Mouse (Mus musculus): ENCODE results near the gene Dennd1c. TPM values are rescaled to one million over a fixed set of nuclear protein-coding genes. Genes with fewer than 3 reads are reported as not detected.

Gene Dennd1c
- total and polyA plus RNA-seq, 3 experiments = 3.8 to 20.7 TPM; not detected in 1

- peaks cover 8 to 10% of the 10 kb centered on the region in 2 experiments for H3K36me3 ChIP-seq (ENCODE audit: control insufficient read depth in 1 of 2, insufficient read depth in 2 of 2, low read length in 2 of 2)
- no peak overlapping the region for H3K27ac ChIP-seq (ENCODE audit: control insufficient read depth, low read depth, low read length)
- no peaks in the 10 kb centered on the region for H3K9me3 ChIP-seq (replicated peaks; ENCODE audit: insufficient read depth, low read length)
- H3K4me1 ChIP-seq (ENCODE audit: control insufficient read depth in 1 of 2, insufficient read depth in 2 of 2, low read length in 2 of 2) = peaks cover 0 to 18% of the 10 kb centered on the region in 2 experiments; a peak in 2 of 4 replicates
- H3K9ac ChIP-seq (ENCODE audit: control insufficient read depth, low read depth, low read length, poor library complexity, severe bottlenecking) = peak overlapping the region; percentile 99
- H3K4me3 ChIP-seq (ENCODE audit: control insufficient read depth in 1 of 2, insufficient read depth in 1 of 2, low read depth in 2 of 2, low read length in 2 of 2) = peak overlapping the region; percentile 93 to 97
- no peaks in the 10 kb centered on the region for H3K27me3 ChIP-seq (ENCODE audit: control insufficient read depth in 1 of 2, insufficient read depth in 2 of 2, low read length in 2 of 2)
- peak; percentile 58 for DNase-seq (ENCODE audit: low read depth, low spot score)
- peaks cover 38% of the 10 kb centered on the region for H3K79me2 ChIP-seq (ENCODE audit: control insufficient read depth, insufficient read depth, low read length, poor library complexity)
- TF ChIP-seq E2F4 (IDR thresholded peaks at IDR 0.05; ENCODE audit: borderline replicate concordance, low read depth, low read length) = no peak
- TF ChIP-seq CHD2 (IDR thresholded peaks at IDR 0.05; ENCODE audit: low read length) = no peak
- no peak for TF ChIP-seq MAX (IDR thresholded peaks at IDR 0.05; ENCODE audit: low read length)
- TF ChIP-seq TAL1 (IDR thresholded peaks at IDR 0.05; ENCODE audit: low read length) = no peak
- 0 out of 2 replicates have a peak, but pooled peaks have one; percentile 21 for TF ChIP-seq SIN3A (IDR thresholded peaks at IDR 0.05; ENCODE audit: low read length)
- 0 out of 4 replicates have a peak, but pooled peaks of 1 of the 2 experiments have one; percentile 4 for TF ChIP-seq POLR2A (IDR thresholded peaks at IDR 0.05; ENCODE audit: control insufficient read depth in 1 of 2, insufficient read depth in 1 of 2, low read depth in 1 of 2, low read length in 2 of 2, poor library complexity in 1 of 2)
These were observed 48.6 kb downstream of the Dennd1c start for GRCm38 (mm10) chr17:57029691-57030090.

- no peak overlapping the region for H3K27ac ChIP-seq (ENCODE audit: control insufficient read depth, low read depth, low read length)
- no peaks in the 10 kb centered on the region for H3K9me3 ChIP-seq (replicated peaks; ENCODE audit: insufficient read depth, low read length)
- no peak for DNase-seq (ENCODE audit: low read depth, low spot score)
- H3K36me3 ChIP-seq (ENCODE audit: control insufficient read depth in 1 of 2, insufficient read depth in 2 of 2, low read length in 2 of 2) = peaks cover 7 to 10% of the 10 kb centered on the region in 2 experiments
- no peak overlapping the region for H3K9ac ChIP-seq (ENCODE audit: control insufficient read depth, low read depth, low read length, poor library complexity, severe bottlenecking)
- no peaks in the 10 kb centered on the region for H3K27me3 ChIP-seq (ENCODE audit: control insufficient read depth in 1 of 2, insufficient read depth in 2 of 2, low read length in 2 of 2)
- TF ChIP-seq TAL1 (IDR thresholded peaks at IDR 0.05; ENCODE audit: low read length) (0 out of 2 replicates have a peak, but pooled peaks have one; percentile 5), ELF1 (IDR thresholded peaks at IDR 0.05; ENCODE audit: low read depth, low read length) (no peak)
- H3K79me2 ChIP-seq (ENCODE audit: control insufficient read depth, insufficient read depth, low read length, poor library complexity) = peaks cover 37% of the 10 kb centered on the region
- H3K4me1 ChIP-seq (ENCODE audit: control insufficient read depth in 1 of 2, insufficient read depth in 2 of 2, low read length in 2 of 2) = peaks cover 0 to 13% of the 10 kb centered on the region in 2 experiments; a peak in 2 of 4 replicates
- no peak overlapping the region for H3K4me3 ChIP-seq (ENCODE audit: control insufficient read depth in 1 of 2, insufficient read depth in 1 of 2, low read depth in 2 of 2, low read length in 2 of 2)
These were observed 50.8 kb downstream of the Dennd1c start for GRCm38 (mm10) chr17:57027471-57027870.

GRCm38 (mm10) chr17:57020960-57021359, 57.4 kb downstream of the Dennd1c start:
- TF ChIP-seq MAFK (IDR thresholded peaks at IDR 0.05; ENCODE audit: borderline replicate concordance, low read depth, low read length) (no peak), TCF12 (IDR thresholded peaks at IDR 0.05; ENCODE audit: low read depth, low read length) (peak; percentile 37; the same call in 1 of the 2 replicates), ETS1 (IDR thresholded peaks at IDR 0.05; ENCODE audit: low read depth, low read length) (peak; percentile 51; the same call in 1 of the 2 replicates), MYC (IDR thresholded peaks at IDR 0.05; ENCODE audit: low read depth, low read length) (no peak), EP300 (IDR thresholded peaks at IDR 0.05; ENCODE audit: low read depth in 1 of 2, low read length in 2 of 2) (peak in 1 of 2 experiments; percentile 62; a peak in 2 of 4 replicates), MXI1 (IDR thresholded peaks at IDR 0.05; ENCODE audit: low read depth, low read length) (no peak), ZKSCAN1 (IDR thresholded peaks at IDR 0.05; ENCODE audit: low read depth, low read length) (no peak), GABPA (IDR thresholded peaks at IDR 0.05; ENCODE audit: low read depth, low read length) (no peak), ZC3H11A (IDR thresholded peaks at IDR 0.05; ENCODE audit: low read depth, low read length) (no peak), HCFC1 (IDR thresholded peaks at IDR 0.05; ENCODE audit: low read depth, low read length) (no peak), KAT2A (conservative IDR thresholded peaks at IDR 0.05; ENCODE audit: low read depth, low read length) (no peak), ELF1 (IDR thresholded peaks at IDR 0.05; ENCODE audit: low read depth, low read length) (no peak), ZNF384 (IDR thresholded peaks at IDR 0.05; ENCODE audit: low read depth, low read length) (peak; percentile 84)
- Histone ChIP-seq H3K4me1 (ENCODE audit: control insufficient read depth in 1 of 2, insufficient read depth in 2 of 2, low read length in 2 of 2) (peaks cover 0 to 6% of the 10 kb centered on the region in 2 experiments; a peak in 1 of 4 replicates), H3K27me3 (ENCODE audit: control insufficient read depth in 1 of 2, insufficient read depth in 2 of 2, low read length in 2 of 2) (no peaks in the 10 kb centered on the region), H3K27ac (ENCODE audit: control insufficient read depth, low read depth, low read length) (peak overlapping the region; percentile 41), H3K36me3 (ENCODE audit: control insufficient read depth in 1 of 2, insufficient read depth in 2 of 2, low read length in 2 of 2) (peaks cover 2 to 4% of the 10 kb centered on the region in 2 experiments), H3K9ac (ENCODE audit: control insufficient read depth, low read depth, low read length, poor library complexity, severe bottlenecking) (no peak overlapping the region), H3K4me3 (ENCODE audit: control insufficient read depth in 1 of 2, insufficient read depth in 1 of 2, low read depth in 2 of 2, low read length in 2 of 2) (no peak overlapping the region), H3K9me3 (replicated peaks; ENCODE audit: insufficient read depth, low read length) (no peaks in the 10 kb centered on the region), H3K79me2 (ENCODE audit: control insufficient read depth, insufficient read depth, low read length, poor library complexity) (no peaks in the 10 kb centered on the region)
- DNase-seq (ENCODE audit: low read depth, low spot score) = no peak

All from MEL (cell line).